Mouse (Mus musculus): ENCODE data around the gene Hist1h2ad.
A peak's percentile ranks its signal among the peaks of the same experiment; 100 is the strongest.
"Not testable (repeated sequence)": the region's sequence is repeated elsewhere in the genome, so short reads cannot be mapped to it uniquely, and the experiment has no call there.

Hist1h2ad gene

GRCm38 (mm10) chr13:23542225-23542980 is 31.8 kb upstream of the Hist1h2ad start:
- DNase-seq, result not testable (repeated sequence)

- DNase-seq, result peak; percentile 81
Measured at GRCm38 (mm10) chr13:23542999-23543607, 31.1 kb upstream of the Hist1h2ad start, which contains the start of gene Hist1h2bh. Hist1h2bh (minus strand) TSS chr13:23543392.

GRCm38 (mm10) chr13:23543965-23544786 is 30.0 kb upstream of the Hist1h2ad start, which contains the start of gene Hist1h3f:
Hist1h3f (plus strand) TSS chr13:23544052.
- DNase-seq, result peak; percentile 82

GRCm38 (mm10) chr13:23544787-23545120 is 29.4 kb upstream of the Hist1h2ad start:
- peak; percentile 50 for DNase-seq

GRCm38 (mm10) chr13:23546694-23547093 is 27.5 kb upstream of the Hist1h2ad start:
- DNase-seq, result no peak

- no peak for DNase-seq
Measured at GRCm38 (mm10) chr13:23550761-23551145, 23.4 kb upstream of the Hist1h2ad start.

GRCm38 (mm10) chr13:23551146-23551834 is 22.9 kb upstream of the Hist1h2ad start, which contains the start of gene Hist1h4f:
Hist1h4f (minus strand) TSS chr13:23551648.
- DNase-seq, result peak; percentile 91

GRCm38 (mm10) chr13:23551931-23552914 is 22.0 kb upstream of the Hist1h2ad start:
- no peak for DNase-seq

- no peak for DNase-seq
Measured at GRCm38 (mm10) chr13:23552962-23553361, 21.2 kb upstream of the Hist1h2ad start, which contains the start of gene Hist1h1d. Hist1h1d (plus strand) TSS chr13:23553262.

- DNase-seq, result no peak
Measured at GRCm38 (mm10) chr13:23554393-23554792, 19.8 kb upstream of the Hist1h2ad start.

GRCm38 (mm10) chr13:23554925-23555838 is 19.0 kb upstream of the Hist1h2ad start:
- peak; percentile 92 for DNase-seq

GRCm38 (mm10) chr13:23555839-23556416 is 18.3 kb upstream of the Hist1h2ad start:
- DNase-seq, result peak; percentile 74

GRCm38 (mm10) chr13:23556906-23557305 is 17.3 kb upstream of the Hist1h2ad start:
- DNase-seq, result no peak

- not testable (repeated sequence) for DNase-seq
Measured at GRCm38 (mm10) chr13:23560699-23561098, 13.5 kb upstream of the Hist1h2ad start.

- DNase-seq, result not testable (repeated sequence)
Measured at GRCm38 (mm10) chr13:23561531-23561882, 12.7 kb upstream of the Hist1h2ad start.

- peak; percentile 91 for DNase-seq
Measured at GRCm38 (mm10) chr13:23561883-23562659, 12.1 kb upstream of the Hist1h2ad start, which contains the start of gene Hist1h3e. Hist1h3e (minus strand) TSS chr13:23562369.

GRCm38 (mm10) chr13:23562699-23563462 is 11.3 kb upstream of the Hist1h2ad start:
- peak; percentile 42 for DNase-seq

GRCm38 (mm10) chr13:23564482-23564881 is 9.7 kb upstream of the Hist1h2ad start:
- no peak for DNase-seq

Data from thymus, postnatal 25 days (tissue).